Mouse (Mus musculus): ENCODE measurements around the gene Slc30a2.

GRCm38 (mm10) chr4:134310656-134311055, 32.3 kb upstream of the Slc30a2 start:
- TF ChIP-seq CTCF (IDR thresholded peaks at IDR 0.05; ENCODE audit: insufficient read depth, low read length): no peak
- no peak for TF ChIP-seq POLR2A (IDR thresholded peaks at IDR 0.05; ENCODE audit: borderline replicate concordance, extremely low read depth, low read depth, low read length)
